Mouse (Mus musculus) CH12.LX (cell line): ENCODE results near the gene Mknk2.

Source experiments
- CHD2 ChIP-seq: IDR thresholded peaks from 2 replicates; pipeline ENCODE4 v1.6.1; 2011; ENCODE audit warnings: low read length, improper control_type of control experiment
- CTCF ChIP-seq, 2 experiments: IDR thresholded peaks in 1 of 2; conservative IDR thresholded peaks in 1 of 2; 2 replicates each; pipeline ENCODE4 v1.5.1; 2011 to 2012; ENCODE audit warnings: low read depth in 2 of 2, low read length in 2 of 2, improper control_type of control experiment in 1 of 2, inconsistent platforms in 1 of 2, mild to moderate bottlenecking in 1 of 2, moderate library complexity in 1 of 2
- E2F4 ChIP-seq: IDR thresholded peaks from 2 replicates; pipeline ENCODE4 v1.6.1; 2011; ENCODE audit warnings: low read depth, low read length, improper control_type of control experiment; ENCODE audit not compliant: insufficient replicate concordance
- EP300 ChIP-seq: IDR thresholded peaks from 2 replicates; pipeline ENCODE4 v1.6.1; 2011; ENCODE audit warnings: low read length, improper control_type of control experiment
- MYC ChIP-seq: IDR thresholded peaks from 2 replicates; pipeline ENCODE4 v1.6.1; 2011; ENCODE audit warnings: low read depth, mild to moderate bottlenecking, improper control_type of control experiment, low read length
- NELFE ChIP-seq: IDR thresholded peaks from 2 replicates; pipeline ENCODE4 v1.6.1; 2011; ENCODE audit warnings: low read depth, low read length, improper control_type of control experiment
- NRF1 ChIP-seq: IDR thresholded peaks from 2 replicates; pipeline ENCODE4 v1.6.1; 2014; ENCODE audit warnings: low read depth, mild to moderate bottlenecking, inconsistent platforms, low read length, improper control_type of control experiment, moderate library complexity
- POLR2A ChIP-seq: IDR thresholded peaks from 2 replicates; pipeline ENCODE4 v1.6.1; 2011; ENCODE audit warnings: low read depth, mild to moderate bottlenecking, improper control_type of control experiment, low read length
- POLR2AphosphoS2 ChIP-seq: IDR thresholded peaks from 2 replicates; pipeline ENCODE4 v1.6.1; 2011; ENCODE audit warnings: low read depth, low read length, improper control_type of control experiment
- TBP ChIP-seq: conservative IDR thresholded peaks from 2 replicates; pipeline ENCODE4 v1.6.1; 2011; ENCODE audit warnings: low read depth, low read length, improper control_type of control experiment
- UBTF ChIP-seq: IDR thresholded peaks from 2 replicates; pipeline ENCODE4 v1.6.1; 2012; ENCODE audit warnings: low read depth, mild to moderate bottlenecking, inconsistent platforms, low read length, improper control_type of control experiment, moderate library complexity
- ZKSCAN1 ChIP-seq: IDR thresholded peaks from 2 replicates; pipeline ENCODE4 v1.6.1; 2012; ENCODE audit warnings: low read depth, inconsistent platforms, low read length, improper control_type of control experiment, borderline replicate concordance
- ZNF384 ChIP-seq: IDR thresholded peaks from 2 replicates; pipeline ENCODE4 v1.6.1; 2012; ENCODE audit warnings: low read depth, low read length, improper control_type of control experiment, inconsistent platforms

GRCm38 (mm10) chr10:80677128-80677875 is 610 bp downstream of the Mknk2 start:
- TF ChIP-seq EP300 (no peak), MYC (0 out of 2 replicates have a peak, but pooled peaks have one; percentile 13), CTCF (conservative IDR thresholded peaks at IDR 0.05 in 1 of 2, IDR thresholded peaks at IDR 0.05 in 1 of 2; ENCODE audit: low read depth in 2 of 2, low read length in 2 of 2) (no peak), TBP (no peak), POLR2AphosphoS2 (no peak), ZKSCAN1 (no peak), ZNF384 (no peak), E2F4 (no peak), NELFE (no peak), POLR2A (no peak), NRF1 (no peak), UBTF (no peak), CHD2 (0 out of 2 replicates have a peak, but pooled peaks have one; percentile 34)
